Mouse (Mus musculus): ENCODE measurements around the gene Suco. TPM values are rescaled to one million over a fixed set of nuclear protein-coding genes. Genes with fewer than 3 reads are reported as not detected.

The Suco gene
- polyA plus RNA-seq, 1 experiment from 2014 or later = 23.5 TPM

DNA sequence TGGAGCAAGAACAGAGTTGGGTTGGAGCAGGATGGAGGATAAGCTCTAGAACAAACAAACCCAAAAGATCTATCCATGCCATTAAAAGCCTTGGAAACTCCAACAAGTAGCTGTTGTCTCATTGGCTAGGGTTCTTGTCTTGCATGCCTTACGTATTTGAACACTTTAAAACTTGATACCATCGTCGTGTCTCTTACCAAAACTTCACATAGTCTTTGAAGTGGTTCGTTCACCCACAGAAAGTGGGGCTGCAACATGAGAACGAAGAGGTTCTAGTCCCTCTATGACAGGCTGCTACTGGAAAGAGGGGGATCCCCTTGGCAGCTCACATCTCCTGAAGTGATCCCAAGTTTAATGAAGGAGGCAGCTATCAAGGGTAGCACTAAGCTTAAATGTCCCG lies 101.3 kb downstream of the Suco start:
- ATAC-seq = no peak
- H3K9ac ChIP-seq (replicated peaks) = no peak overlapping the region
- H3K27ac ChIP-seq = no peak overlapping the region
- no peaks in the 10 kb centered on the region for H3K9me3 ChIP-seq
- H3K36me3 ChIP-seq = no peaks in the 10 kb centered on the region
- H3K4me2 ChIP-seq (replicated peaks) = no peak overlapping the region
- WGBS = 79% methylated on average over 6 of the region's 6 CpGs
- H3K27me3 ChIP-seq = no peaks in the 10 kb centered on the region
- no peaks in the 10 kb centered on the region for H3K4me1 ChIP-seq (replicated peaks)
- H3K4me3 ChIP-seq (replicated peaks) = no peak overlapping the region

DNA sequence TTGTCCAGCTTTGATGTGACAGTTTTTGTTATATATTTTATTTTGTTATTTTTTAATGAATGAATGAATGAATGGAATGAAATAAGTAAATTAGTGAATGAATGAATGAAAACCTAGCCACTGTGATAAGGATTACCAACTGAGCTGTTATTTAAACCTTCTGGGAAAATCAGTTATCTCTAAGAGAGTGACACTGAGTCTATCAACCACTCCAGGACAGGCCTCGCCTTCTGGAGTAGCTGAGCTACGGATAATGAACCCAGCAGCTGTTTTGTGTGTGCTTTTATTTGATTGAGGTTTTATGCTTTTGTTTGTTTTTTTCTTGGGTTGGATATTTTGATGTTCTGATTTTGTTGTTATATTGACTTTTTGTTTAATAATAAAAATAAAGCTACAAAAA lies 105.2 kb downstream of the Suco start:
- Histone ChIP-seq H3K4me3 (replicated peaks) (no peak overlapping the region), H3K9me3 (no peaks in the 10 kb centered on the region), H3K4me2 (replicated peaks) (no peak overlapping the region), H3K27ac (no peak overlapping the region), H3K9ac (replicated peaks) (no peak overlapping the region), H3K36me3 (no peaks in the 10 kb centered on the region), H3K4me1 (replicated peaks) (no peaks in the 10 kb centered on the region), H3K27me3 (no peaks in the 10 kb centered on the region)
- 80% methylated on average over 2 of the region's 2 CpGs for WGBS
- no peak for ATAC-seq

DNA sequence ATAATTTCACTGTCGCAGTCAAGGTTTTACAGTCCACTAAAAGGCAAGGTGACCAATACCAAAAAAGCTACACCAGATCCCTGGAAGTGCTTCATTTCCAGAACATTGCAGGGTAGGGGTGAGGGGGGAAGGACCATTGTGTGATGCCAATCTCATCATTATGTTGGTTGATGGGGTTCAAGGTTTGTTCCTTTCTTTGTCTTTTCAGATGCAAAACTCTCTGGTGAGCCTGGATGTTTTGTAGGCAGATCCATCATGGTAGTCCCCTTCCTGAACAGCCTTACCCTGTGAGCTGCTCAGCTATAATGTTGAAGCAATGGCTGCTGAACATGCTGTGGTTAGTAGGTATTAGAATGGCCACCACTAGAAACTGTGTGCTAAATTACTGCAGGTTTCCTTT lies 107.2 kb downstream of the Suco start:
- no peak for ATAC-seq
- Histone ChIP-seq H3K4me2 (replicated peaks) (no peak overlapping the region), H3K36me3 (no peaks in the 10 kb centered on the region), H3K4me1 (replicated peaks) (no peaks in the 10 kb centered on the region), H3K9me3 (no peaks in the 10 kb centered on the region), H3K27me3 (no peaks in the 10 kb centered on the region), H3K4me3 (replicated peaks) (no peak overlapping the region), H3K27ac (no peak overlapping the region), H3K9ac (replicated peaks) (no peak overlapping the region)
- WGBS = 84% methylated on average over 1 of the region's 1 CpGs

DNA sequence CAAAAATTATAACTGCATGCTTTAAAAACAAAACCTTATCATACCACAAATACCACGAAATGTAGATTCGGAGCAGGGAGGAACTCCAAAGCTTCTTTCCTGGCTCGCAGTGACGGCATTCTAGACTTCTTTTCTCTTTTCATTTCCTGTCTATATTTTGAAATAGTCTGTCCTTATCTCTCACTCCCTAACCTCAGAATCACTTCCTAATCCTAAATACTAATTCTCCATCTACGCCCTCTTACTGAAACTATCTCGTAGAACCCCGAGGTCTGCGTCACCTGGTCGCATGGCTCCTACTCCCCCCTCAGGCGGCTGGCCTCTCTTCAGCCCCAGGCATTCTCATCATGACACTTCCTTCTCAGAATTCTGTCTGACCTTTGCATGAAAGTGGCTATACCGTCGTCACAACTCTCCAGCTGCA lies 109.4 kb downstream of the Suco start:
- H3K36me3 ChIP-seq = no peaks in the 10 kb centered on the region
- H3K4me2 ChIP-seq (replicated peaks) = no peak overlapping the region
- 73% methylated on average over 12 of the region's 12 CpGs for WGBS

DNA sequence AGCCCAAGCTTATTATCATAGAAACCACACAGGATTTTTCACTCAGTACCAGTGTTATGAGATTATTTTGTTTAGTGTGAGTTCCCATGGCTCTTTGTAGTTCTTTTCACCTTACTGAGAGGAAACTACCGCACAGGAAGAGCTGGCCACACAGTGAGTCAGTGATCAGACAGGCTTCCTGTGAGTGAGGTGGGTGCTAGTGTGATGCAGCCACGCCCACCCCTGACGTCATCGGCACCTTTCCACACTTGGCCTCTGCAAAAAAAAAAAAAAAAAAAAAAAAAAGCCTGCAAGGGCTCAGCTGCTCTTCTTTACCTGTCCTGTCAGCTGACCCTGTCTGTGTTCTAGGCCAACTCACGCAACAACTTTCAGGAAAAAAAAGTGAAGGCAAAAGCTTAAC lies 109.8 kb downstream of the Suco start:
- Histone ChIP-seq H3K4me2 (replicated peaks) (no peak overlapping the region), H3K4me1 (replicated peaks) (no peaks in the 10 kb centered on the region), H3K36me3 (no peaks in the 10 kb centered on the region), H3K27me3 (no peaks in the 10 kb centered on the region), H3K9me3 (no peaks in the 10 kb centered on the region), H3K9ac (replicated peaks) (no peak overlapping the region), H3K4me3 (replicated peaks) (no peak overlapping the region), H3K27ac (no peak overlapping the region)
- no peak for ATAC-seq
- 62% methylated on average over 5 of the region's 5 CpGs for WGBS

More for the DNA sequence above, 109.4 kb downstream of the Suco start:
- no peak overlapping the region for H3K27ac ChIP-seq
- no peak overlapping the region for H3K4me3 ChIP-seq (replicated peaks)
- no peaks in the 10 kb centered on the region for H3K4me1 ChIP-seq (replicated peaks)
- no peak for ATAC-seq
- H3K9me3 ChIP-seq = no peaks in the 10 kb centered on the region
- H3K27me3 ChIP-seq = no peaks in the 10 kb centered on the region
- H3K9ac ChIP-seq (replicated peaks) = no peak overlapping the region

Other genes with a start within 250 kb of the Suco start
- 0.08 and 0.23 TPM in 2 replicates for gene Fasl, start 88.2 kb downstream of the Suco start, polyA plus RNA-seq (2015; fragmentation: Nextera tagmentation; extraction: Ambion mirVana)
- 36.4 and 39.1 TPM in 2 replicates for gene Pigc, start 92.5 kb upstream of the Suco start, polyA plus RNA-seq (2015; fragmentation: Nextera tagmentation; extraction: Ambion mirVana)
- 0.21 TPM in 1 of 2 replicates, not detected in the other for gene 4930558K02Rik, start 103.0 kb upstream of the Suco start, polyA plus RNA-seq (2015; fragmentation: Nextera tagmentation; extraction: Ambion mirVana)